Mouse (Mus musculus): Measurements from ENCODE around the gene Rab44.

Rab44 gene

DNA sequence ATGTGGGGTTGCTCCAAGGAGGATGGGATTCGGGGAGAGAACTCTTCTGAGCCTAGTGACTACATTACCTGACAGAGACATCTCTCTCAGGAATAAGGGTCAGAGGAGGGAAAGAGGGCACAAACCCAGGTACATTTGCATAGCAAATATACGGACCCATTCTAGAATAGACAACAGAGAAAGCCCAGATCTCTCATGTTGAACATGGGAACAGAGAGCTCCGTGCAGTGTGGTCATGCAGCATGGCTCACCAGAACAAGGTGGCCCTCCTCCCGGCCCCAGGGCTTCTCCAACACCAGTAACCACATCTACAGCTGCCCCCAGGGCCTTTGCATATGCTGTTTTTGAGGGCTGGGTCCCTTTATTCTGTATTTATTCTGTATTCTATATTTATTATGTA, 54.5 kb downstream of the Rab44 start:
- no peak for DNase-seq (ENCODE audit: low spot score)

DNA sequence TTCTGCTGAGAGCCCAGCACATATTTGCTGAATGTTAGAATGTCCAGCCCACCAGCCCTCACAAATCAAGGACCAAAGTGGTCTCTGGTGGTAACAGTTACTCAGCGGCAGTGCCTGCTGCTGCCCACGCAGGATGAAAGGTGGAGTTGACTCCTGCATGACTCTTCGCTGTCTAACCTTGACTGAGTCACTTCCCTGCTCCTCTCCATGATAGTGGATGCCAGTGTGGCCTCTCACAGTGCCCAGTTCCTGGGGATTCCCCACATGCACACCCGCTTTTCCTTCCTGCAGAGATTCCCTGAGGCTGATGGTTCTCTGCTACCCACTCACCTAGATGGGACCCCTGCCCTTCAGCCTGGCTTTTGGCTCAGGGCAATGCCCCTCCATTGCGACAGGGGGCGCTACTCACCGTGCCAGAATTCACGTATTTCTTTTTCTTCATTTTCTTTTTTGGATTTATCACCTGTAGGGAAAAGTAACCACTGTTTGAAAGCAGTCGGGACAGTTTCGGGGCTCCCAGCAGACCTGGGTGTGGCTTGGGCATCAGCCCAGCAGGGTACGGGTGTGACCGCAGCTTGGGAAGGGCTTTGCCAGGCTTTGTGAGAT, 55.2 kb downstream of the Rab44 start:
- no peak for DNase-seq (ENCODE audit: low spot score)

DNA sequence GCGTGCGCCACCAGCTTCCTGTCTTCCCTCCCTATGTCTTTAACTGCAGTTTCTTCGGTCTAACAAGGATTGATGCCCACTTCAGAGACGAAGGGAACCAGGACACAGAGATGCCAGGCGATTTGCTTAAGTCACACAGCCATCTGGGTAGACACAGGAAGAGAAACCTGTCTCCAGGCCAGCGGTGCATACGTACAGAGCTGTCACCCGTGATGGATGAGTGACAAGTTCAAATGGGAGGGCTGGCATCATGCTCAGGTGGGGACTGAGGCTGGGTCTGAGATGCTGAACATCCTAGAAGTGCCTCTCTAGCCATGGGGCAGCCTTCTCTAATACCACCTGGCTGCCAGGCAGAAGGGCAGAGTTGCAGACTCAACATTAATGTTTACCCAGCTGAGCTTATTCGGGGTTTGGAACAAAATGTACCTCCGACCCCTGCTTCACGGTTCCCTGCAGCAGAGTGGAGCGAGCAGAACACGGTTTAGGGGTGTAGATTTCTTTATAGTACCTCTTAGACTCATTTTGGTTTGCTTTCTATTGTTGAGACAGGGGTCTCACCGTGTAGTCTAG, 56.6 kb downstream of the Rab44 start:
- no peak for DNase-seq (ENCODE audit: low spot score)

DNA sequence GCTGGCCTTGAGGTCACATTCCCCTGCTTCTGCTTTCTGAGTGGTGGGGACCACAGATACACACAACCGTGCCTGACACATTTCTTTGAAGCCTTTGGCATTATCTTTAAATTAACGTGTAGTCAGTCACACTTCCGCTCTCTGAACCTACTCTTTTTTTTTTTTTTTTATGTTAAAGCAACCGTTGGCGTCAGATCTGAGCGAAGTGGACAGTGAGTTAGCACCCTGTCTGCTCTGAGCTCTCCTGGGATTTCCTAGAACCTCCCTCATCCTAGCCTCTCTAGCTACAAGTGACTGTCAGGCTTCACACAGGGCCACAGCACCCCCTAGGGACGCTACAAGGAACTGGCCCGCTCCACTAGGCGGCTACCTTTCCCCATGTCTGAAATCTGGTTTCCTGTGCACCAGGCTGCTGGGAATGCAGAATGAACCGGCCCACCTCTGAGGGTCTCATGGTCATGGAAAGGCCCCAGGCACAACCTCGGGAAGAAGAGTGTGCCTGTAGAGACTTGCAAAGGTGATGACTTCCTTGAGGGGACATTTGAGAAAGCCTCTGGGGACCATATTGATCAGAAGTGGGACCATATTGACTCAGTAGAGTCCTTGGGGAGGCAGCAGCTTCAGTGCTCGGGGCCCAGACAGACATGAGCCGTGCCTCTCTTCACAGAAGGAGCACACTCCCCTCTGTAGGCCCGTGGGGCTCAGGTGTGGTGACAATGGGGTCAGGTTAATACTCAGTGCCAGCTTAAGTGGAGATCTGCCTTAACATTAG, 57.2 kb downstream of the Rab44 start:
- peak; percentile 88 for DNase-seq (ENCODE audit: low spot score)

DNA sequence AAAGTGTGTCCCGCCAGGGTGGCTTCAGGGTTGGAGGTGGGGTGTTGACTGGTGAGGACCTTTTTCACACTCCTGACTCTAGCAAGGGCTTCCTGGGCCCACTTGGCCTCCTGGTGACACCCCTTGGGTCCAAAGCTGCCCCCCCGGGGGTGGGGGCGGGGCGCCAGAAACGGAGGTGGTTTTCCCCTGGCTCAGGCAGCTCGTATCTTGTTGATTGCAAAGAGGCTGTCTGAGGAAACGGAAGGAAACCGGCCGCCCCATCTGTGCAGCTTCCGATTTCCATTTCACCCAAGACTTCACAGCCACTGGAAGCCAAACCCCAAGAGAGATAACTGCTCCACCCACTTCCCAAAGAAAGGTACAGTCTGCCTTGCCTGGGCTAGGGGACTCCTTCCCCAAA, 58.1 kb downstream of the Rab44 start:
- DNase-seq (ENCODE audit: low spot score): no peak

DNA sequence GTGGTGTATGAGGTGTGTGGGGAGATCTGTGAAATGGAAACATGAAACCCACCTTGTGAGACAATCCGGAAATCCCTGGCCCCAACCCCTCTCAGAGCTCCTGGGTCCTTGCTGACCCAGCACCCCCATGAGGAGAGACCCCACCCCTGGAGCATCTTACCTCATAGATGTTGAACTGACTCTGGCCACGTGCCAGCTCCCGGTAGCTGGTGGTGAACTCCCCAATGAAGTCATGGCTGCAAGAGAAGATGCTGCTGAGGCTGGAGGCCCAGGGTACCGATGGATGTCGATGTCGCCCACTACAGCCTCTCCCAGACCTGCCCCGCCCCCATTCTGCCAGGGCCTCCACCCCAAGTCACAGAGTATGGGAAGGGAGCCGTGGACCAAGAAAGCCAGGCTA, 59.2 kb downstream of the Rab44 start:
- DNase-seq (ENCODE audit: low spot score): no peak

DNA sequence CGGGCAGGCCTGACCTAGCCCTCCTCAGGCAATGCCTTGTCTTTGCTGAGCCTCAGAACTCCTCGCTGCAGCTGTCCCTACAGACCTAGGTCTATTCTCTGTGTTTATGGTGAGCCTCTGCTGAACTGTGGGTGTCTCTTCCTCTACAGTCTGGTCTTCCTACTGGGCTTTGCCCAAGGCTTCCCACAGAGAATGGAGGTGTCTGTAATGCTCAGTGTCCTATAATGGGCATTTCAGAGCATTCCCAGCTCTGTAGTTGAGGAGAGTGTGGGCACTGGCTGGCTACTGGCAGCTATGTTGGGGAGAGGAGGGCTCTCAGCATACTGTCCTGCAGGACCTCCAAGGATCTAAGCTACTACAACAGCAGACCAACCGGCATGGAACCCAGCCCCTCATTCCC, 61.7 kb downstream of the Rab44 start:
- DNase-seq (ENCODE audit: low spot score): no peak

DNA sequence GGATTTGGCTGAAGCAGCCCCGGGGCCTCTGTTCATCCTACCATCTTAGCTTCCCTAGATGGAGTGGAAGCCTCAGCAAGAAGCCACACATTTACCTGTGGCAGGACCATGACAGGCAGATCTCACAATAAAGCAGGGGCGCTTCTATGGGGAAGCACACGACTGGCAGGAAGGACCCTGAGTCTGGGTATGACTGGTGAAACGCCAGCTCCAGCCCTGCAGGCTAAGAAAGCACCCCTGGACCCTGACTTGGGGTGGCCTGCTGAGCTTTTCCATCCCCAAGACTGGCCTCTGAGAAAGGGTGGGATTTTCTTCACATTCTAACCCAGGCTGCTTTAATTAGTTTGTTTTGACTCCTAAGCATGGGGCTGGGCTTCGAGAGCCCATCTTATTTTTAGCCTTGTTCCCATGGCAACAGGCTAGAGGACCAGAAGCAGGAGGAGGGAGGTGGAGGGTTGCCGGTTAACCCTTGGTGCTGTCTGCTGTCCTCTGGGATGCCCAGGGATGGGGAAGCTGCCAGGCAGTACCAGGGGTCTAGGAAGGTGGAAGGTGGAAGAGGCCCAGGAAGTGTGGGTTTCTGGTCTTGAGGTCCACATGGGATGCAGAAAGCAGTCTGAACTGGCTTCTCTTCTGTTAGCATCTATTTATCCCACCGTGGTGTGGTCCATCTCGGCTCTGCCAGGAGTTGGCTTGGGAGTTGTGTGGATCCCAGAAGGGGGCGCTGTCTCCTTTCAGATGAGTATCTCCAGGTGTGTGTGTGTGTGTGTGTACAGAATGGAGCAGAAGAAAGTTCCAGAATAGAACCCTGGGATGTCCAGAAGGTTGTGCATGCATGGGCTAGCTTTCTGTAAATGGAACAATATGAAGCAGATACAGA, 62.7 kb downstream of the Rab44 start:
- peak; percentile 78 for DNase-seq (ENCODE audit: low spot score)

DNA sequence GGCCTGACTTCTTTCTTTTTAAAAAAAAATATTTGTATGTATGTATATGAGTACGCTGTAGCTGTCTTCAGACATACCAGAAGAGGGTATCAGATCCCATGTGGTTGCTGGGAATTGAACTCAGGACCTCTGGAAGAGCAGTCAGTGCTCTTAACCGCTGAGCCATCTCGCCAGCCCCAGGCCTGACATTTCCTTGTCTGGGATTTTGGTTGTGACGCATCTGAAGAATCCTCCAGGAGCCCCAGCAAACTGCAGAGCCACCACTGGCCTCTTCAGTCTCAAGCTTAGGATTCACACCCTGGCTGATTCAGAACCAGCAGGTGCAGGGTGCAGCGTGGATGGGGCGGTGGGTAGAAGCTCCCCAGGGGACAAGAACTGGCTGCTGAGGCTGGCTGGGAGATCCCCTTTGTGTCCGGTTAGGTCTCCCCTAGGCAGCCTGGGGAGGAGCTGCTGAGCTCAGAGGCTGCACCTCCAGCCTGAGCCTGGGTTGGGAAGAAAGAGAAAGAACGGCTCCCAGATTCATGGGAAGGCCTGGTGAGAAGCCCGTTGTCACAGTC, 64.6 kb downstream of the Rab44 start:
- DNase-seq (ENCODE audit: low spot score): no peak

DNA sequence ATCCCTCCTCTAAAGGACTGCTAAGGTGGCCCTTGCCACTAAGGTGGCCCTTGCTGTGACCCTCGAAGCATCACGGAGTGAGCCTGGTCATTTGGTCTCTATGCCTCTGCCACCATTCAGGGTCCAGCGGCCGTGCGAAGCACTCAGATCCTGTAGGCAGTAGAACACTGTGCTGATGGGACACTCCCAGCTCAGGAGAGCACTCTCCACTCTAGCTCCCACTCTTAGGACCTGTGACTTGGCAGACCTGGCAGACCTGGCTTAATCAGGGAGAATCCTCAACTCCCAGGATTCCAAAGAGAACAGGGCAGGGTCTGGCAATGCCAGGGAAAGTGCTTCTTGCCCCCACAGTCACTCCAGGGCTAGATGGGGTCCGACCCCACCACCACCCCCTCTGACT, 66.0 kb downstream of the Rab44 start:
- no peak for DNase-seq (ENCODE audit: low spot score)

DNA sequence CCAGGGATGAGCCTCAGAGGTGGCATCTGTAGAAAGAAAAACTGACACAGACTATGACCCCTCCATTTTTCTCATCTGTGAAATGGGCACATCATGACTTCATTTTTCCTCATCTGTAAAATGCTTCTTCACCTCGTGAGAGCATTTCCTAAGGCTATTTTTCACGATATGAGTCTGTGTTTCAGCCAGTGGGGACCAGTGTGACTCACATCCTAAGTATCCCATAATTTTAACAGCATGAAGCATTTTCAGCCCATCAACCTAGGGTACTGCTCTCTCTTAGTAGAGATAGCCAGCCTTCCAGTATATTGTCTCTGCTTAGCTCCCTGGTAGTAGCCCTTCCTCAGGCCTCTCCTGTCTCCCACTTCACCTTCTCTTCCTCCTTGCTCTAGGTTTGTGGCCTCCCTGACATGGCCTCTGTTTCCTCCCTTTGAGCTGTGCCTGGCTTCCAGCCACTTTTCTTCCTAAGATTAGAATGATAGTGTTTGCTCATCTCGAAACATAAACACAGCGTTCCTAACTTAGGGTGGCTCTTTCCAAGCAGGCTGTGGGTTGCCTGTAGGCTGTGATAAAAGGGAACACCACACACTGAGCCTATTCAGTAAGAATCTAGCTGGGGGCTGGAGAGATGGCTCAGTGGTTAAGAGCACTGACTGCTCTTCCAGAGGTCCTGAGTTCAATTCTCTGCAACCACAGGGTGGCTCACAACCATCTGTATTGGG, 66.6 kb downstream of the Rab44 start:
- DNase-seq (ENCODE audit: low spot score): no peak

DNA sequence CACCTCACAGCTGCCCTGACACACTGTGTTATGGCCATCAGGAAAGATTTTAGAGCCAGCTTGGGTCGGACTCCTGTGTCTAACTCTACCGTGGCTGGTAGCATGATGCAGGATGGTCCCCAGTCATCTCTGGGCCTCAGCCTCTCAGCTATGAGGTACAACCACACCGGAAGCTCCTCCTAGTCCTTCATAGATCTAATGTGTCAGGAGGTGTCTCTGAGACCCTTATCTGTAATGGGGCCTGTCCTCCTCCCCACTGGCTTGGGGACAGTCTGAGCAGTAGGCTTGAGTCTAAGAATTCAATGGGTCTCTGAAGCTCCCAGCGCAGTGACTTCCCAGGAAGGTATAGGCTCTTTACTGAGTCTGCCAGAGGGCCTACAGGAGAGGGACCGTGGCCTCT, 67.8 kb downstream of the Rab44 start:
- no peak for DNase-seq (ENCODE audit: low spot score)

DNA sequence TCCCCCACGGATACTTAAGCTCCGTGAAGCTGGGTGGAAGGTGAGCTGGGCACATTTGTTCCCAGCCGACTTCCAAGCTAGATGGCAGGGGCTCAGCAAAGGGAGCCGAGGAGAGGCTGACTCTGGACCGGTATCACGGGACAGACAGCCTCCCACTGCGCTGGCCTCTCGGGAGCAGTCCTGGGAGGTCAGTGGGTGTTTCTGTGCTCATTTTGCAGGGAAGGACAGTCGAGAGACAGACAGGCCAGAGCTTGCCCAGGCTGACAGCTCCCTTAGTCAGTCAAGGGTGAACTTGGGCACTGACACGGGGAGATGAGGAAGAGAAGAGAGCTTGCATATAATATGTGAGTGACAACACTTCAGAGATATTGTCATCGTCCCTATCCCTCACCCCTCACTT, 69.2 kb downstream of the Rab44 start:
- no peak for DNase-seq (ENCODE audit: low spot score)

DNA sequence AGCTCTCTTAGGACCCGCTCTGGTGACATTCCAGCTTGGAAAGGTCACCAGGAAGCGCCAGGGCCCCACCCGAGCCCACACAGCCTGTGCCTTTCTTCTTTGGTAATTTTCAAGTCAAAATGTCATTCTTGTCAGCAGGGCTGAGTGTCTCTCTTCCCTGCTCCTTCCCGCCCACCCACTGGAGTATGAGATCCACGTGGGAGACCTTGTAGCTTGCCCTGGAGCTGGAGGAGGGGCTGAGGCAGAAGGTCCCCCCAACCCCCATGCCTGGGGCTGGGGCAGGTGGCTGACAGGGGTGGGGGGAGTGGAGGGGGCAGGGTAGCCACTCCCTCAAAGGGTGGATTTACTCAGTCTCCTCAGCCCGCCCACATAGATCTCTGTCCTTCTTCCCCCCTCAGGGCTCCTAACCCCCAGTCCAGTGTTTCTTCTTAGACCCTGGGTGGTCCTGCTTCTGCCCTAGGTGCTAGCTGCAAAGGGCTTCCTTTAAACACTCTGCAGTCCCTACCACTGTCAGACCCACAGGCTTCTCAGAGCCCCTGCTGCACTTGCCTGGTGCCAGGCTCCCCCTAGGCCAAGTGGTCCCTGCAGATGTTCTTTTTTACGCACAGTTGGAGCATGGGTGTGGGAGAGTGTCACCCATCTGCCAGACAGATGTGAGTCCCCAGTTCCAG, 71.6 kb downstream of the Rab44 start:
- peak; percentile 48 for DNase-seq (ENCODE audit: low spot score)

DNA sequence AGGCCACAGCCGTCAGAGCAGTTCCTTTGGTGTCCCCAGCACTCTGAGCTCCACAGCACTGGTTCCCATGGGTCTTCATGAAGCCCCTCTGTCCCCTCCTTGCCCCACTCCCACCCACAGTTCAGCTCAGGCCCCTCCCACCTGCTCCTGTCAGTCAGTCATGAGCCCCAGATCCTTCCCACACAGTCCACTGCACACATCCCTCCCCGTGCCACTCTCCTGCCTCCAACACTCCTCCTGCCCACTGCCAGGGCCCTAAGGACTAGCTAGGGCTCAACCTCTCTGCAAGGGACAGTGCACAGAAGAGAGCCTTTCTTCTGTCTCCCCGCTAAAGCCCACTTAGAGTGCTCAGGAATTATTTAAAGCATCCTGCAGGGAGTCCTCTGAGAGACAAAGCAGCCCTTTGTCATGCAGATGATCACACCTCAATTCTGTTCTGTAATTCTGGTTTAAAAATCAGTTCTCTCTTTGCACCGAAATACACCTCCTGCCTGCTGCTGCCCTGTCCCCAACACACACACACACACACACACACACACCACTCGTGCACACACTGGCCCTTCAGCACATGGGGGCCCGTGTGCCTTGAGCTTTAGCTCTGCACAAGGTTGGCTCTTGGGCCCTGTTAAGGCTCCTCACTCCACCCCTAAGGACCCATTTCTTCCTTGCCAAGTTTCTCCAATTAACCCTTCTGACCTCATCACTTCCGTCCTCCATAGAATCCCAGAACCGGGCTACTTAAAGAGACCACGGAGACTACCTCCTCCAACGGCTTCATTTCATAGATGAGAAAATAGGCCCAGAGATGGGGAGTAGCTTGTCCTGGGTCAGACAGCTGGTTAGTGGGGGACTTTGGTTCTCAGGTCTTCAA, 73.3 kb downstream of the Rab44 start:
- DNase-seq (ENCODE audit: low spot score): peak; percentile 55

DNA sequence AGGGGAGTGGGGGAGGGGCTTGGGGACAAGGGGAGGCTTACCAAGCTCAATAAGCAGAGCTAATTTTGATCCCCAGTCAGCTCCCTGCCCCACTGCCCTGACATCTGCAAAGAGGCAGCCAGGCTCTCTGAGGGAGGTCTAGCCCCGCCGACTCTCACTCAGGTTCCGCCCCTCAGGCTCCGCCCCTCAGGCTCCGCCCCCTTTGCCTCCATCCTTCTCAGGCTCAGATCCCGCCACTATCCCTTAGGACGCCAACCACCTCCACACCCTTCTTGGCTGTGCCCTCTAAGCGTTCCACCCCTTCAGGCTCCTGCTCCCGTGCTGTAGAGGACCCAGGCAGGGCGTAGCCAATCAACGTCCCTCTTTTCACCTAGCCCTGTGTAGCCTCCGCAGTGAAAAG, 75.0 kb downstream of the Rab44 start:
- peak; percentile 85 for DNase-seq (ENCODE audit: low spot score)

DNA sequence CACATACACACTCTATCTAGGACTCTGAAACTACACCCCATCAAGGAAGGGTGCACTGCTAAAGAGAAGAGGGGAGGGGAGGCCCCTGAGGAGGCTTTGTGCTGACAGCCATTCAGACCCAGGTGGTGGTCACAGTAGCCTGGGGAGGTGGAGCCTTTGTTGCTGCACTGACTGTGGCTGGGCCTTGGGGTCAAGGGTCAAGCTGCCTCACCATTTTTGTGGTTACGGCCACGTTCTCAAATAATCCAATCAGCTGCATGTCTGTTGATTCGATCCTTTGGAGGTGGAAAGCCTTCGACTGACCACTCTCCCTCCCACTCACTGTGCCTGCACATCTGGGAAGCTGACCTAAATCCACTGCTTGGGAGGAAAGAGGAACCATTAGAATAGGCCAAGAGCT, 81.6 kb downstream of the Rab44 start:
- peak; percentile 77 for DNase-seq (ENCODE audit: low spot score)

Data from embryo, embryonic 10 days (tissue).